Mouse (Mus musculus) heart, adult 2 months (tissue): ENCODE data around the gene Nlk. TPM values are rescaled to one million over a fixed set of nuclear protein-coding genes. Genes with fewer than 3 reads are reported as not detected.
"Not testable (repeated sequence)": the region's sequence is repeated elsewhere in the genome, so short reads cannot be mapped to it uniquely, and the experiment has no call there.

Experiments
- DNase-seq, 2 experiments: peaks; one replicate each; pipeline ENCODE4 v3.0.0; 2021
- H3K27ac ChIP-seq: fragments of 200-600 bp; 2 replicates; pipeline ENCODE4 v1.8.1; 2022
- H3K27me3 ChIP-seq: fragments of 200-500 bp; 2 replicates; pipeline ENCODE4 v1.6.1; 2012; ENCODE audit warnings: mild to moderate bottlenecking, low read length, inconsistent platforms, mixed read lengths; ENCODE audit not compliant: control insufficient read depth, insufficient read depth
- H3K36me3 ChIP-seq: fragments of 200-500 bp; 2 replicates; pipeline ENCODE4 v1.6.1; 2012; ENCODE audit warnings: low read length, inconsistent platforms; ENCODE audit not compliant: control insufficient read depth, insufficient read depth
- H3K4me1 ChIP-seq: fragments of 200-500 bp; 2 replicates; pipeline ENCODE4 v1.6.1; 2011; ENCODE audit warnings: low read length; ENCODE audit not compliant: control insufficient read depth, insufficient read depth
- H3K4me3 ChIP-seq: fragments of 200-600 bp; 2 replicates; pipeline ENCODE4 v1.8.1; 2022
- H3K79me2 ChIP-seq: fragments of 200-500 bp; replicated peaks from 2 replicates; pipeline ENCODE4 v1.6.1; 2012; ENCODE audit warnings: mild to moderate bottlenecking, inconsistent platforms, low read length, moderate library complexity, mixed read lengths; ENCODE audit not compliant: control insufficient read depth, insufficient read depth
- H3K9ac ChIP-seq: fragments of 200-500 bp; 2 replicates; pipeline ENCODE4 v1.6.1; 2012; ENCODE audit warnings: low read depth, mild to moderate bottlenecking, control low read depth, inconsistent platforms, low read length, mixed read lengths
- CTCF ChIP-seq: fragments of 200-600 bp; IDR thresholded peaks from 2 replicates; pipeline ENCODE4 v1.8.1; 2022; ENCODE audit warnings: antibody characterized with exemption, mild to moderate bottlenecking, moderate library complexity
- EP300 ChIP-seq: fragments of 200-500 bp; IDR thresholded peaks from 2 replicates; pipeline ENCODE4 v1.6.1; 2011; ENCODE audit warnings: low read depth, low read length, control low read depth; ENCODE audit not compliant: insufficient read depth
- POLR2A ChIP-seq: fragments of 200-500 bp; IDR thresholded peaks from 2 replicates; pipeline ENCODE4 v1.6.1; 2011; ENCODE audit warnings: mild to moderate bottlenecking, low read depth, low read length, control low read depth; ENCODE audit not compliant: insufficient read depth
- WGBS: fragments of 180-500 bp; shearing (Covaris S2); methylation state at CpG from one replicate; pipeline ENCODE4 v1.1.7; 2018; 5-methylcytosine and 5-hydroxymethylcytosine counted together
- intact Hi-C: fragments of 180-260 bp; cut with DNase I; formaldehyde crosslinking; loops from one replicate; pipeline ENCODE4 v1.15.1; 2025
- polyA plus RNA-seq: library from polyadenylated mRNA; depleted of rRNA; stranded (reverse); fragments of >200 nt; gene quantifications from 2 replicates; pipeline ENCODE4 v1.2.3, GENCODE M21; 2012
- total RNA-seq, 2 experiments: library from RNA; stranded (reverse); gene quantifications; 2 replicates each; pipeline ENCODE4 v1.2.3; 2021

The Nlk gene
- total and polyA plus RNA-seq, 3 experiments = 10.7 to 14.9 (median 13.0) TPM

DNA sequence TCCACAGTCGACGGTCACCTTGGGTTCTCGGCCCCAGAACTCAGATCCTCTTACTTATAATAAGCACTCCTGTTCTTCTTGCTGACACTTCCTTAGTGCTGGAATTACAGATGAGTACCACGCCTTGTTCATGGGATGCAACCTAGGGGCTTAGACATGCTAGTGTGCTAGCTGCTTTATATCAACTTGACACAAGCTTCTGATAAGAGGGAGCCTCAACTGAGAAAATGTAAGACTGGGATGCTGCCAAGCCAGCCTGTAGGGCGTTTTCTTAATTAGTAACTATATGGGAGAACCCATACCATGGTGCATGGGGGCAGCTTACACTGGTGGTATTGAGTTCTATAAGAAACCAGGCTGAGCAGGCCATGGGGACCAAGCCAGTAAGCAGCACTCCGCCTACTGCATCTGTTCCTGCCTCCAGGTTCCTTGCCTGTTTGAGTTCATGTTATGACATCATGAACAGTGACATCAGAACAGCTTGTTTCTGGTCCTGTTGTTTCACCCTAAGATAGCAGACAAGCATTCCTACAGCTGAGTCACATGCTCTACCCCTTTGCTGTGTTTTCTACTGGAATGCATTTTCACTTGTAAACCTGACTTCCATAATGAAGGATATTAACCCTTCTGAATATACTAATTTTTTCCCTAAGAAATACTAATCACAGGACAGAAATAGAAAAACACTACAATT, 102.8 kb downstream of the Nlk start:
- Histone ChIP-seq H3K27ac (no peak overlapping the region), H3K9ac (no peak overlapping the region)

DNA sequence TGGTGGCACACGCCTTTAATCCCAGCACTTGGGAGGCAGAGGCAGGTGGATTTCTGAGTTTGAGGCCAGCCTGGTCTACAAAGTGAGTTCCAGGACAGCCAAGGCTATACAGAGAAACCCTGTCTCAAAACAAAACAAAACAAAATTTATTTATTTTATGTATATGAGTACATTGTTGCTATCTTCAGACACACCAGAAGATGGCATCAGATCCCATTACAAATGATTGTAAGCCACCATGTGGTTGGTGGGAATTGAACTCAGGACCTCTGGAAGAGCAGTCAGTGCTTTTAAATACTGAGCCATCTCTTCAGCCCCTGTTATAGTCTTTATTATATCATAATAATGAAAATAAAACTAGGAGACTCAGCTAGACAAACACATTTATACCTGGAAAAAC, 109.5 kb downstream of the Nlk start:
- H3K27ac ChIP-seq, H3K79me2 ChIP-seq, H3K27me3 ChIP-seq, H3K4me1 ChIP-seq, H3K9ac ChIP-seq, H3K4me3 ChIP-seq, H3K36me3 ChIP-seq, DNase-seq: not testable (repeated sequence)
- WGBS = 95% methylated on average over 1 of the region's 1 CpGs
- intact Hi-C loops = loop anchor here (5.0 kb wide), 1 partner anchor 235 kb away; no protein-coding TSS in a partner anchor
- TF ChIP-seq CTCF = peak; percentile 50

More for the DNA sequence above, 102.8 kb downstream of the Nlk start:
- Histone ChIP-seq H3K4me1 (no peaks in the 10 kb centered on the region), H3K4me3 (no peak overlapping the region), H3K36me3 (no peaks in the 10 kb centered on the region), H3K27me3 (no peaks in the 10 kb centered on the region), H3K79me2 (no peaks in the 10 kb centered on the region)
- WGBS = 65% methylated on average over 6 of the region's 6 CpGs
- intact Hi-C loops = no loop called here
- DNase-seq = no peak
- TF ChIP-seq EP300 (no peak), CTCF (no peak), POLR2A (no peak)

DNA sequence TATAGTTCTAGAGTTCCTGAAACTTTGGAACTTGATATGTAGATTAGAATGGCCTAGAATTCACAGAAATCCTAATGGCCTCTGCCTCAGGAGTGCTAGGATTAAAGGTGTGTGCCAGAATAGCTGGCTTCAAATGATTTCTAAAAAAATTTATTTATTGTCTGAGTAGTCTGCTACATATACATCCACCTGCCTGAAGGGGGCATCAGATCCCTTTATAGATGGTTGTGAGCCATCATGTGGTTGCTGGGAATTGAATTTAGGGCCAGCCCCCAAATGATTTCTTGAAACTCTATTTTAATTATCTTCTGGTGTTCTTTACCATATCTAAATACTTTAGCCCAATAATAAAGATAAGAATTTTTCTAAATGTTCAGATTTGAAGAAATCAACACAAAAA, 111.1 kb downstream of the Nlk start:
- intact Hi-C loops = loop anchor here (5.0 kb wide), 1 partner anchor 236 kb away; no protein-coding TSS in a partner anchor
- H3K79me2 ChIP-seq = no peaks in the 10 kb centered on the region
- no peak for DNase-seq
- H3K36me3 ChIP-seq = no peaks in the 10 kb centered on the region; the same call in 1 of the 2 replicates
- no peak overlapping the region for H3K4me3 ChIP-seq
- H3K27me3 ChIP-seq = no peaks in the 10 kb centered on the region
- no peak overlapping the region for H3K27ac ChIP-seq
- TF ChIP-seq EP300 = no peak
- TF ChIP-seq CTCF = peak; percentile 51
- H3K4me1 ChIP-seq = no peaks in the 10 kb centered on the region
- no peak overlapping the region for H3K9ac ChIP-seq

DNA sequence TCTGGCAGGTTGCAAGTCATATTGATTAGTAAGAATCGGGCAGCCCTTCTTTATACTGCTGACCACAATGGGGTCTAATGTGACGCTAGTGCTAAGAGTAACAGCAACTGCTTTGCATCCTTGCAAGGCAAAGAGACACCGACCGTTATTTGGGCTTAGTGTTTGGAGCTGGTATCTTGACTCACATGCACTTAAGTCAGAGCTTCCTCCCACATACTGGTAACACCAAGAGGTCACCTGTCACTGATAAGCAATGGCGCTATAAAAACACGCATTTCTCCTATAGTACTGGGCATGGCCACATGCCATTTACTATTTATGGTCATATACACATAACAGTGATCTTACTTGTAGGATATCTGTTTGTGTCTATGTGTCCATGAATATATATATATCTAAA, 114.3 kb downstream of the Nlk start:
- no peak overlapping the region for H3K4me3 ChIP-seq
- no peak overlapping the region for H3K9ac ChIP-seq
- no peaks in the 10 kb centered on the region for H3K36me3 ChIP-seq
- no peaks in the 10 kb centered on the region for H3K4me1 ChIP-seq
- intact Hi-C loops = no loop called here
- H3K27me3 ChIP-seq = no peaks in the 10 kb centered on the region
- WGBS = 73% methylated on average over 6 of the region's 6 CpGs
- no peaks in the 10 kb centered on the region for H3K79me2 ChIP-seq
- DNase-seq = no peak
- TF ChIP-seq EP300 (no peak), POLR2A (no peak), CTCF (no peak)
- no peak overlapping the region for H3K27ac ChIP-seq

DNA sequence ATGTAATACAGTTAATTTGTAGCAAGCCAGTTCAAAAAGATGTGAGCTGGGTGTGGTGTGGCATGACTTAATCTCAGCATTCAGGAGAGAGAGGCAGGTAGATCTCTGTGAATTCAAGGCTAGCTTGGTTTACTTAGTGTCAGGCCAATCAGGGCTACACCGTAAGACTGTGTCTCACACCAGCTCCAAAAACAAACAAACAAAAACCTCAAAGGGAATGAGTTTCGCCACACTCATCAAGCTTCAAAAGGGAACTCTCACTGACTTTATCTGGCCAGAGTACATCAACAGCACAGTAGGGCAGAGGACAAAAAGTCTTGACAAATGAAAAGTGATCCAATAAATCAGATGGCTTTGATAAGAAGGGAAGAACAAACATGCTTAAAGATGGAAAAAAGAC, 122.2 kb downstream of the Nlk start:
- no peaks in the 10 kb centered on the region for H3K79me2 ChIP-seq
- no peaks in the 10 kb centered on the region; the same call in none of the 2 replicates for H3K4me1 ChIP-seq
- H3K36me3 ChIP-seq = peaks cover 4% of the 10 kb centered on the region; the same call in 1 of the 2 replicates
- H3K27me3 ChIP-seq = no peaks in the 10 kb centered on the region
- 72% methylated on average over 2 of the region's 2 CpGs for WGBS
- DNase-seq = no peak
- intact Hi-C loops = no loop called here
- TF ChIP-seq CTCF (no peak), POLR2A (no peak), EP300 (no peak)
- H3K4me3 ChIP-seq = no peak overlapping the region
- no peak overlapping the region for H3K9ac ChIP-seq
- no peak overlapping the region for H3K27ac ChIP-seq

DNA sequence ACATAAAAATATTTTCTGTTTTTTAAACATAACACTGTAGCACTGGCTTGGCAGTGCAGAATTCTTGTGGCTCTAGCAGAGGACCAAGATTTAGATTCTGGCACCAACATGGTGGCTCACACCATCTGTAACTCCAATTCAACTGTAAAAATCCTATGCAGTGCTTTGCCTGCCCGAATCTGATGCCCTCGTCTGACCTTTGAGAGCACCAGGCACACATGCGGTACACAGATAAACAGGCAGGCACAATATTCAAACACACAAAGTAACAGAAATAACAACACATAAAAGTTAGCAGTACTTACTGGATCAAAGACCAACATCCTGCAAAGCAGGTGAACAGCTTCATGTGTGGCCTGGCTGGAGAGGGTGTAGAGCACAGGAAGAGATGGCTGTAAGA, 122.6 kb downstream of the Nlk start:
- Histone ChIP-seq H3K4me3 (no peak overlapping the region), H3K36me3 (peaks cover 4% of the 10 kb centered on the region; the same call in 1 of the 2 replicates), H3K79me2 (no peaks in the 10 kb centered on the region), H3K27ac (no peak overlapping the region), H3K4me1 (peaks cover 3% of the 10 kb centered on the region), H3K27me3 (no peaks in the 10 kb centered on the region), H3K9ac (no peak overlapping the region)
- 67% methylated on average over 3 of the region's 3 CpGs for WGBS
- intact Hi-C loops = no loop called here
- no peak for DNase-seq
- no peak for TF ChIP-seq CTCF
- no peak for TF ChIP-seq POLR2A
- TF ChIP-seq EP300 = no peak

DNA sequence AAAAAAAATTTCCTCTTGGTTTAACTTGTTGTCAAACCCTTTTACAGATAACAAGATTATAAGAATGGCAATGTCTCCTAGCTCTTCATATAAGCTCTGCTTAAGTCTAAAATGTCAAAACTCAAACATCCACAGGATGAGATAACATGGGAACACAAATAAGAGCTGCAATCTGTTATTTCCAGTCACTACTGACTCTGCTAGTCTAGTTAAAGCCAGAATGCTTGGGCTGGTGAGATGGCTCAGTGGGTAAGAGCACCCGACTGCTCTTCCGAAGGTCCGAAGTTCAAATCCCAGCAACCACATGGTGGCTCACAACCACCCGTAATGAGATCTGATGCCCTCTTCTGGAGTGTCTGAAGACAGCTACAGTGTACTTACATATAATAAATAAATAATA, 123.1 kb downstream of the Nlk start:
- DNase-seq, H3K27ac ChIP-seq, H3K79me2 ChIP-seq, intact Hi-C loops, H3K27me3 ChIP-seq, H3K4me1 ChIP-seq, H3K4me3 ChIP-seq, H3K36me3 ChIP-seq, H3K9ac ChIP-seq: not testable (repeated sequence)
- WGBS = 98% methylated on average over 4 of the region's 4 CpGs
